Mouse (Mus musculus) heart, adult 10 weeks (tissue): ENCODE results near the gene Mipol1. TPM values are rescaled to one million over a fixed set of nuclear protein-coding genes. Genes with fewer than 3 reads are reported as not detected.

Source experiments
- polyA plus RNA-seq: library from polyadenylated mRNA; stranded (reverse); fragments of 350-450 nt; fragmentation: Illumina TruSeq; extraction: RNeasy Lipid Tissue Mini Kit (QIAGEN cat#74804); gene quantifications from one replicate; pipeline ENCODE4 v1.2.3, GENCODE M21; 2014; ENCODE audit warnings: low read depth, low replicate concordance

The Mipol1 gene
- 5.0 TPM for polyA plus RNA-seq

DNA sequence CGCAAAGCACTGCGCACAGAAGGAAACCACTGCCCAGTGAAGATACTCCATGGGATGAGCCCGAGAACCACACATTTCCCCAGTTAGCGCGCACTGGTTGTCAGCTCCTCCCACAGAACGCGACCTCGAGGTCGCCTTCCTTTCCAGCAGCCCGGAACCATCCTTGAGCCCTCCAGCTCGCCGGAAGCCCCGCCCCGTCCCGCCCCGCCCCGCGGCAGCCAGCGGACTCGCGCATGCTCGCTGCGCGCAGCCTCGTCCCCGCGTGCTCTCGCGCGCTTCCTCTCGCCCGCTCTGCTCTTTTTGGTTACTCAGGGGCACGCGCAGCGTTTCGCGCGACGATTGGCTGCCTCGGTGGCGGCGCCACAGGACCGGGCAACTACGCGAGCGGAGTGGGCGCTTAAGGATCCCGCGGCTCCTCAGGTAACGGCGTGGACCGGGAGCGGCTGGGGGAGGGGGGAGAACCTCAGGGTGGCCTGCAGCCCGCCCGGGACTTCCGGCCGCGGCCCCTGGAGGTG lies at the start of gene Mipol1, which contains the start of gene Prps1l3:
Mipol1 (plus strand) TSS at position 236 of the 515 bp plus-strand sequence.
Prps1l3 (plus strand) TSS at position 221 of the 515 bp plus-strand sequence.

GRCm38 (mm10) chr12:57197363-57198026 lies 32.7 kb upstream of the Mipol1 start, which contains the start of gene Slc25a21:
Gene Slc25a21 (minus strand): TSS chr12:57197472.

Other genes with a start within 250 kb of the Mipol1 start
- gene Slc25a21, start 33.0 kb upstream of the Mipol1 start, polyA plus RNA-seq, result not detected
- 15.5 TPM for gene Prps1l3, start within 50 bp of the Mipol1 start, polyA plus RNA-seq